Mouse (Mus musculus): Measurements from ENCODE around the gene Tmem265.

Gene Tmem265

DNA sequence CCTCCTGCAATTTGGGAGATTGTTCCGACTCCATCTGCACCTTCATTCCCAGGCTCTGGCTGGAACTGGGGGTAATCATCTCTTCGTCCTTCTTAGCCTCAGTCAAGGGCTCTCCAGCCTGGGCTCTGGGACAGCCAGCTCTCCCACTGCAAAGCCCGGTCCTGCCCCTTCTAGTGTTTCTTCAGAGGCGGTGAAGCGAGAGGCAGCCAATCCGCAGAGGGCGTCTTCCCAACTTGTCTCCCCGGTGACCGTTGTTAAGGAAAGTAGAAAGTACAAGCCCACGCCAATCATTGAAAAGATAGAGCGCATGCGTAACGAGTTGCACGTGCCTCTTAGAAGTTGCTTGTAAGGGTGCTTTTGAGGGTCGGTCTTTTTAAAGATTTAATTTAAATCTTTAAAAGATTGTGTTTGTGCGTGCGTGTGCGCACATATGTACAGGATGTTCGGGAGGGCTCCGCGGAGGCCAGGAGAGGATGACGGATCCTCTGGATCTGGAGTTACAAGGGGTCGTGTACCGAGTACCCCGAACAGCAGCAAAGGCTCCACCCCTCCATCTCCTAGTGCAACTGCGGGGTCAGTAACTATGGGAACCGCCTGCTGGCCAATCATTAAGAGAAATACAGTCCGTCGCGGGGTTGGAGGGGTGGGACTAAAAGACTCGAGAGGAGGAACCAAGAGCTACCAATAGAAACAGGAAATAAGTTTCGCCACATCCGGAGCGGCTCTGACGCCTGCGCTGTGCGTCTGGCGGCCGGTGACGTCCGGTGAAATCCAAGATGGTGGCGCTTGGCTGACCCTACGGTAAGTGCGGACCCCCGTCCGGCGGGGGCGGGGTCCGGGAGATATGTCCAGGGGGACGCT lies 27.1 kb downstream of the Tmem265 start, which contains the start of the genes Ccdc189 and Rnf40:
Ccdc189 (minus strand) TSS at position 585 of the 861 bp plus-strand sequence.
Rnf40 (plus strand) TSS at position 757 of the 861 bp plus-strand sequence.
- DNase-seq (ENCODE audit: low read depth in 2 of 2, low spot score in 2 of 2) = peak; percentile 89 to 91

GRCm38 (mm10) chr7:127588901-127589300 lies 27.7 kb downstream of the Tmem265 start:
- DNase-seq (ENCODE audit: low read depth in 2 of 2, low spot score in 2 of 2) = no peak

DNA sequence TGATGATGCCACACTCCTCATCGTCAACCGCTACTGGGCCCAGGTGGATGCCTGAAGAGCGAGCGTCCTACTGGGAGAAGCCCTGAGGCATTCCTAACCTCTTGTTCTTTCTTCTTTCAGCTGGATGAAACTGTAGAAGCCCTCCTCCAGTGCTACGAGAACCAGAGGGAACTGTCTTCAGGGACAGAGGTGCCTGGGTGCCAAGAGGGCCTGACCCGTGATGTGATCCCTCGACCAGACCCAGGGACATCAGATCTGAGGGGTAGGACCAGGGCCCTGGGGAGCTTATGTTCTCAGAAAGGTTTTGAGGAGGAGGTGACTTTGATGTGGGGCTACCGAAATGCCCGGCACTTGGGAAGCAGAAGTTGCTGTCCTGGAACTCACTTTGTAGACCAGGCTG lies 28.4 kb downstream of the Tmem265 start:
- no peak for DNase-seq (ENCODE audit: low read depth in 2 of 2, low spot score in 2 of 2)

DNA sequence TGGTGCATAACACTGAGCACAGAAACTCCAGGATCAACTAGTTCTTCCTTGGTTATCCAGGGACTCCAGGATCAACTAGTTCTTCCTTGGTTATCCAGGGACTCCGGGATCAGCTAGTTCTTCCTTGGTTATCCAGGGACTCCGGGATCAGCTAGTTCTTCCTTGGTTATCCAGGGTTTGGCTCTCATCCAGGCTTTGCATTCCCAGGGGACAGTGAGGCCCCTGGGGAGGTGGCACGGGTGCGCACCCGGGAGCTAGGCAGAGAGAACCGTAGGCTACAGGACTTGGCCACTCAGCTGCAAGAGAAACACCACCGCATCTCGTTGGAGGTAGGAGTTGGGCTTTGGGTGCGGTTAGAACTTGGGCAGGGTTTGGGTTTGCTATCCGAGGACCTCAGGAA lies 29.9 kb downstream of the Tmem265 start:
- no peak for DNase-seq (ENCODE audit: low read depth in 2 of 2, low spot score in 2 of 2)

DNA sequence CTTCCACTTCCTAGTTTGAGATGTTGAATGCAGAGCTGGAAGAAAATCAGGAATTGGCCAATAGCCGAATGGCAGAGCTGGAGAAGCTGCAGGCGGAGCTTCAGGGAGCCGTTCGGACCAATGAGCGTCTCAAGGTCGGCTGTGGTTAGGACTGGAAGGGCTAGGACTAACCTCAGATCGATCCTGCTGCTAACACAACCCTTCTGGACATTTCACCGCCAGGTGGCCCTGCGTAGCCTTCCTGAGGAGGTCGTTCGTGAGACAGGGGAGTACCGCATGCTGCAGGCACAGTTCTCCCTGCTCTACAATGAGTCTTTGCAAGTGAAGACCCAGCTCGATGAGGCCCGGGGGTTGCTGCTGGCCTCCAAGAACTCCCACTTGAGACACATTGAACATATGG lies 31.4 kb downstream of the Tmem265 start:
- no peak for DNase-seq (ENCODE audit: low read depth in 2 of 2, low spot score in 2 of 2)

GRCm38 (mm10) chr7:127596747-127597146 lies 35.6 kb downstream of the Tmem265 start:
- no peak for DNase-seq (ENCODE audit: low read depth in 2 of 2, low spot score in 2 of 2)

DNA sequence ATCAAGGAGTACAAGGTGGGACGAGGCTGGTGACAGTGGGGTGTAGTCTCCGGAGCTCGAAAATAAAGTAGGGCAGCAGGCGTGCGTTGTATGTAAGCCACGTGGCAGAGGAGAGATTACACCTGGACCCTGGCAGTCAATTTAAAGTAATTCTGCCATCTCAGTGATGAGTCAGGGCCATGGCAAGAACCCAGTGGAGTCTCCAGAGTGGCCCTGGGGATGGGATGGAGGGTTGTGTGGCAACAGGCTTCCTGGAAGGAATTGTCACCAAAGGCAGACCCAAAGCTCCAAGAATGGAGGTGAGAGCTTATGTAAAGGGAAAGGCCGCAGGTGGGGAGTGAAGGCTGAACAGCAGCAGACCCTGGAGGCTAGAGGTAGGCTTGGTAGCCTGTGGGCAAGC lies 39.4 kb downstream of the Tmem265 start:
- DNase-seq (ENCODE audit: low read depth in 2 of 2, low spot score in 2 of 2) = no peak

- no peak for DNase-seq (ENCODE audit: low read depth in 2 of 2, low spot score in 2 of 2)
Measured at GRCm38 (mm10) chr7:127601735-127602134, 40.5 kb downstream of the Tmem265 start.

DNA sequence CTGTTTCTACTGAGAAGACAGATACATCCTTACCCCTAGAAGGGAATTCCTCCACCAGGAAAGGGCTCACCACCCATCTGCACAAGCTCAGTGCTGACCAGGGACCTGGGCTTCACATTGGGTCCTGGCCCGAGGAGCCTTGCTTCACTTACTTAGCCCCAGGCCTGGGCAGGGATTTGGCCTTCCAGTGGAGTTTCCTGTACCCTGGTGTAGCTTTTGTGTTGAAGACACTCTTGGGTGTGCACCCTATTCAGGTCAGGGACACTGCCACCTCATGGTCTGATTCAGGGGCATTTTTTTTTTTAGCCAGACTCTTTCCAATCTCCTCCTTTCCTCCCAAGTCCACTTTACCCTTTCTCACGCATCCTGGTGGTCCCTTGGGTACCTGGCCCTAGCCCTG lies 41.7 kb downstream of the Tmem265 start:
- DNase-seq (ENCODE audit: low read depth in 2 of 2, low spot score in 2 of 2) = no peak

DNA sequence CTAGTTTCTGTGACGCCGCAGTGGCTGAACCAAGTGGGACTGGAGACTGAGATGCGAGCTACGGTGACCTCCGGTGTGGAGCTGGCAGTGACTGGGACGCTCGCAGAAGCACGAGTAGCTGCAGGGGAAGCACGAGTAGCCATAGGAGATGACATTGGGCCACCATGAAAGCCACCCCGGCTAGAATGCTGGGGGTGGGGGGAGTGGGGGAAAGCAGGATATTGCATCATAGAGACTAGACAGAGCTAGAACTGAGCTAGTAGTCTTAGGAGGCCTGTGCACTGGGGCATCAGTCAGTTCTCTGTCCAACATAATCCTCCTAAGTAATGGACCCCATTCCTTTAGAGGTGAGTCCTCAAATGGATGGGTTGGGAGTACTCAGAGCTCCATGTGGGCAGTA lies 43.1 kb downstream of the Tmem265 start:
- DNase-seq (ENCODE audit: low read depth in 2 of 2, low spot score in 2 of 2) = no peak

- no peak for DNase-seq (ENCODE audit: low read depth in 2 of 2, low spot score in 2 of 2)
Measured at GRCm38 (mm10) chr7:127607150-127607549, 46.0 kb downstream of the Tmem265 start.

DNA sequence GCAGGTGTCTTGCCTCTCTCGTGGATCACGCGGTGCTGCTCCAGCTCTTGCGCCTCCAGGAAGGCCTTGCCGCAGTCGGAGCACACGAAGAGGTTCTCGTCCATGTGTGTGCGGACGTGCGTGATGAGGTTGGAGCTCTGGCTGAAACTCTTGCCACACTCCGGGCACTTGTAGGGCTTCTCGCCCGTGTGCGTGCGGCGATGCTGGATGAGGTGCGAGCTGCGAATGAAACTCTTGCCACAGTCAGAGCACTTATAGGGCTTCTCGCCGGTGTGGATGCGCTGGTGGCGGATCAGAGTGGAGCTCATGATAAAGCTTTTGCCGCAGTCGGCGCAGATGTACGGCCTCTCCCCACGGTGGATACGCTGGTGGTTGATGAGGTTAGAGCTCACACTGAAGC lies 49.8 kb downstream of the Tmem265 start:
- no peak for DNase-seq (ENCODE audit: low read depth in 2 of 2, low spot score in 2 of 2)

GRCm38 (mm10) chr7:127611561-127611960 lies 50.4 kb downstream of the Tmem265 start:
- no peak for DNase-seq (ENCODE audit: low read depth in 2 of 2, low spot score in 2 of 2)

DNA sequence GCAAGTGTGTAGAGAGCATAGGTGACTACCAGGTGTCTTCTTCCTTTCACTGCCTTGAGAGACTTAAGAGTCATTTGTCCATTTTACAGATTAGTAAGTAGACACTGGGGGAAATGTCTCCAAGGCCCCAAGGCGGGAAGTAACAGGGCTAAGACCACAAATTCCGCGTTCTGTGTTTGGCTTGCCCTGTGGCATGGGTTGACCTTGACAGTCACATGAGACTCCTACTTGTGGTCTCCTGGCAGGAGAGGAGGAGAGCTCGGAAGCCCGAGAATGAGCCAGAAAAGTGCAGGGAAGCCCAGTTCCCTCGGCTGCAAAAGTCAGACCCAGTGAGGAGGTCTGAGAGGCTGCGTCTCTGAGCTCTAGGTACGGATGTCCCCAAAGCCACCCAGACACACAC lies 52.3 kb downstream of the Tmem265 start:
- no peak for DNase-seq (ENCODE audit: low read depth in 2 of 2, low spot score in 2 of 2)

GRCm38 (mm10) chr7:127614091-127614490 lies 52.9 kb downstream of the Tmem265 start:
- DNase-seq (ENCODE audit: low read depth in 2 of 2, low spot score in 2 of 2) = no peak

- DNase-seq (ENCODE audit: low read depth in 2 of 2, low spot score in 2 of 2) = peak in 1 of 2 experiments; percentile 29
Measured at GRCm38 (mm10) chr7:127614511-127614890, 53.3 kb downstream of the Tmem265 start.

- DNase-seq (ENCODE audit: low read depth in 2 of 2, low spot score in 2 of 2) = no peak
Measured at GRCm38 (mm10) chr7:127614891-127615843, 54.0 kb downstream of the Tmem265 start, which contains the start of gene Zfp629. Gene Zfp629, minus strand, starts transcription at chr7:127615797.

GRCm38 (mm10) chr7:127616336-127616735 lies 55.1 kb downstream of the Tmem265 start:
- DNase-seq (ENCODE audit: low read depth in 2 of 2, low spot score in 2 of 2) = no peak

Data from CD8-positive naive resting alpha-beta T cell, adult 2 months (primary cell).